Mouse (Mus musculus) CH12.LX (cell line): ENCODE measurements at regions not wholly inside any gene's neighbourhood (a gene's known extent, or its start where the extent isn't known, plus 50 kb on each side); places are given as distances from the start of the nearest gene placed in this dataset.

Experiments used
- DNase-seq: peaks from one replicate; pipeline ENCODE4 v3.0.0-alpha.2; 2013; ENCODE audit errors: extremely low read depth
- H3K27ac ChIP-seq: 2 replicates; pipeline ENCODE4 v1.5.1; 2012; ENCODE audit warnings: low read depth, mild to moderate bottlenecking, control low read depth, moderate library complexity; ENCODE audit not compliant: insufficient read depth
- H3K27me3 ChIP-seq: replicated peaks from 2 replicates; pipeline ENCODE3; 2012; ENCODE audit warnings: inconsistent platforms
- H3K36me3 ChIP-seq, 2 experiments: replicated peaks in 1 of 2; 2 replicates each; pipeline versions ENCODE3 to v1.6.1; 2012; ENCODE audit warnings: inconsistent platforms in 1 of 2, low read length in 1 of 2, mild to moderate bottlenecking in 1 of 2, mixed read lengths in 1 of 2, moderate library complexity in 1 of 2; ENCODE audit not compliant: control insufficient read depth in 1 of 2, insufficient read depth in 1 of 2
- H3K4me1 ChIP-seq, 2 experiments: 2 replicates each; pipeline ENCODE4 v1.6.1; 2012; ENCODE audit warnings: inconsistent platforms in 1 of 2, moderate library complexity in 1 of 2; ENCODE audit not compliant: insufficient read depth in 2 of 2, control insufficient read depth in 1 of 2
- H3K4me2 ChIP-seq: 2 replicates; pipeline ENCODE4 v1.6.1; 2012; ENCODE audit warnings: low read depth, mild to moderate bottlenecking, control low read depth; ENCODE audit not compliant: poor library complexity, insufficient read depth, severe bottlenecking
- H3K4me3 ChIP-seq, 3 experiments: fragments of 150-350 bp in 1 of 3; sonication (generic) in 1 of 3; replicated peaks in 1 of 3; 2 replicates each; pipeline versions ENCODE3 to v1.5.1; 2011 to 2012; ENCODE audit warnings: low read depth in 2 of 3, low read length in 2 of 3, mild to moderate bottlenecking in 2 of 3, moderate library complexity in 2 of 3, control low read depth in 1 of 3, improper control_type of control experiment in 1 of 3, inconsistent platforms in 1 of 3, mixed read lengths in 1 of 3; ENCODE audit not compliant: poor library complexity in 1 of 3
- H3K79me2 ChIP-seq: replicated peaks from 2 replicates; pipeline ENCODE4 v1.6.1; 2012; ENCODE audit warnings: mild to moderate bottlenecking, moderate library complexity; ENCODE audit not compliant: control insufficient read depth, poor library complexity, insufficient read depth, severe bottlenecking; ENCODE audit errors: extremely low read depth
- H3K9ac ChIP-seq: 2 replicates; pipeline ENCODE4 v1.6.1; 2012; ENCODE audit warnings: low read depth, mild to moderate bottlenecking, control low read depth, moderate library complexity; ENCODE audit not compliant: insufficient read depth
- H3K9me3 ChIP-seq: replicated peaks from 2 replicates; pipeline ENCODE3; 2012; ENCODE audit warnings: low read length, inconsistent platforms, mixed read lengths
- CHD1 ChIP-seq: IDR thresholded peaks from 2 replicates; pipeline ENCODE4 v1.6.1; 2012; ENCODE audit warnings: low read depth, low read length, improper control_type of control experiment, inconsistent platforms
- CHD2 ChIP-seq: IDR thresholded peaks from 2 replicates; pipeline ENCODE4 v1.6.1; 2011; ENCODE audit warnings: low read length, improper control_type of control experiment
- CTCF ChIP-seq, 2 experiments: IDR thresholded peaks in 1 of 2; conservative IDR thresholded peaks in 1 of 2; 2 replicates each; pipeline ENCODE4 v1.5.1; 2011 to 2012; ENCODE audit warnings: low read depth in 2 of 2, low read length in 2 of 2, improper control_type of control experiment in 1 of 2, inconsistent platforms in 1 of 2, mild to moderate bottlenecking in 1 of 2, moderate library complexity in 1 of 2
- EP300 ChIP-seq: IDR thresholded peaks from 2 replicates; pipeline ENCODE4 v1.6.1; 2011; ENCODE audit warnings: low read length, improper control_type of control experiment
- ETS1 ChIP-seq: conservative IDR thresholded peaks from 2 replicates; pipeline ENCODE4 v1.6.1; 2012; ENCODE audit warnings: low read depth, mild to moderate bottlenecking, inconsistent platforms, low read length, improper control_type of control experiment, moderate library complexity
- IRF4 ChIP-seq: IDR thresholded peaks from 2 replicates; pipeline ENCODE4 v1.6.1; 2014; ENCODE audit warnings: low read depth, mild to moderate bottlenecking, inconsistent platforms, low read length, improper control_type of control experiment
- JUND ChIP-seq: conservative IDR thresholded peaks from 2 replicates; pipeline ENCODE4 v1.6.1; 2011; ENCODE audit warnings: low read depth, low read length, improper control_type of control experiment
- KAT2A ChIP-seq: IDR thresholded peaks from 2 replicates; pipeline ENCODE4 v1.6.1; 2012; ENCODE audit warnings: low read length, improper control_type of control experiment, inconsistent platforms; ENCODE audit not compliant: insufficient replicate concordance
- MAFK ChIP-seq: IDR thresholded peaks from 2 replicates; pipeline ENCODE4 v1.6.1; 2011; ENCODE audit warnings: low read length, improper control_type of control experiment; ENCODE audit not compliant: insufficient replicate concordance
- NRF1 ChIP-seq: IDR thresholded peaks from 2 replicates; pipeline ENCODE4 v1.6.1; 2014; ENCODE audit warnings: low read depth, mild to moderate bottlenecking, inconsistent platforms, low read length, improper control_type of control experiment, moderate library complexity
- POLR2A ChIP-seq: IDR thresholded peaks from 2 replicates; pipeline ENCODE4 v1.6.1; 2011; ENCODE audit warnings: low read depth, mild to moderate bottlenecking, improper control_type of control experiment, low read length
- SIN3A ChIP-seq: IDR thresholded peaks from 2 replicates; pipeline ENCODE4 v1.6.1; 2012; ENCODE audit warnings: low read length, improper control_type of control experiment, inconsistent platforms
- USF1 ChIP-seq: IDR thresholded peaks from 2 replicates; pipeline ENCODE4 v1.6.1; 2014; ENCODE audit warnings: low read depth, mild to moderate bottlenecking, inconsistent platforms, low read length, improper control_type of control experiment
- USF2 ChIP-seq: conservative IDR thresholded peaks from 2 replicates; pipeline ENCODE4 v1.6.1; 2011; ENCODE audit warnings: low read depth, low read length, improper control_type of control experiment
- ZC3H11A ChIP-seq: IDR thresholded peaks from 2 replicates; pipeline ENCODE4 v1.6.1; 2012; ENCODE audit warnings: low read depth, mild to moderate bottlenecking, inconsistent platforms, low read length, improper control_type of control experiment
- dilution Hi-C: fragments of 300-500 bp; cut with MboI; formaldehyde crosslinking; loops from 2 replicates; pipeline ENCODE4 v1.14.3; 2020; ENCODE audit warnings: low sequenced_read_pairs; ENCODE audit not compliant: extremely low pct_unique_long_range_greater_than_20kb, extremely low pct_ligation_motif_present
- in situ Hi-C: fragments of 300-500 bp; cut with MboI; formaldehyde crosslinking; loops from 3 replicates; pipeline ENCODE4 v1.14.3; 2019; ENCODE audit warnings: low sequenced_read_pairs, low pct_ligation_motif_present, low pct_unique_long_range_greater_than_20kb, mixed read lengths

GRCm38 (mm10) chr8:86125244-86125643, 284.5 kb downstream of the Phkb start:
- H3K27ac ChIP-seq: no peak overlapping the region
- no peaks in the 10 kb centered on the region for H3K9me3 ChIP-seq
- in situ Hi-C loops (no loop called here), dilution Hi-C loops (no loop called here)
- no peak for DNase-seq
- H3K4me3 ChIP-seq: no peak overlapping the region
- H3K9ac ChIP-seq: no peak overlapping the region
- no peaks in the 10 kb centered on the region for H3K36me3 ChIP-seq
- no peaks in the 10 kb centered on the region for H3K4me1 ChIP-seq
- H3K4me2 ChIP-seq: no peak overlapping the region
- H3K79me2 ChIP-seq: no peaks in the 10 kb centered on the region
- no peak for TF ChIP-seq USF1
- no peak for TF ChIP-seq ETS1
- H3K27me3 ChIP-seq: no peaks in the 10 kb centered on the region

DNA sequence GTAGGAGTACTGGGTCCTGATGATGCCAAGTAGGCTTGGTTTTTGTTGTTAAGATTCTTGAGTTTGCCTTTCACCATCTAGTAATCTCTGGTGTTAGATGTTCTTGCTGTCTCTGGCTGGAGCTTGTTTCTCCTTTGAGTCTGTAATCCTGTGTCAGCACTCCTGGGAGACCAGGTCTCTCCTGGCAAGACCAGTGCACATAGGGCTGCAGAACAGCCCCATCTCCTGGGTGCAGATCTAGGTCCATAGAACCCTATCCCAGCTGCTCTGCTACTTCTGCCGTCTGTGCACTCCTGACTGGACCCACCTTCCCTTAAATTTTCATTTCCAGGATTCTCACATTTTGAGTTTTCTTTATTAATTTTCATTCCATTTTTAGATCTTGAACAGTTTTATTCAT, 283.9 kb downstream of the Phkb start:
- in situ Hi-C loops: no loop called here
- Histone ChIP-seq H3K79me2 (no peaks in the 10 kb centered on the region), H3K9ac (no peak overlapping the region)

More for the DNA sequence above, 283.9 kb downstream of the Phkb start:
- DNase-seq: no peak
- dilution Hi-C loops: no loop called here
- H3K36me3 ChIP-seq: no peaks in the 10 kb centered on the region
- TF ChIP-seq ZC3H11A: no peak
- TF ChIP-seq POLR2A: no peak
- TF ChIP-seq SIN3A: no peak
- TF ChIP-seq MAFK: no peak
- no peak for TF ChIP-seq JUND
- no peak for TF ChIP-seq USF2
- TF ChIP-seq IRF4: no peak
- TF ChIP-seq CHD1: no peak
- no peak for TF ChIP-seq KAT2A
- no peak for TF ChIP-seq EP300
- no peak for TF ChIP-seq NRF1
- TF ChIP-seq CTCF (conservative IDR thresholded peaks at IDR 0.05 in 1 of 2, IDR thresholded peaks at IDR 0.05 in 1 of 2; ENCODE audit: low read depth in 2 of 2, low read length in 2 of 2): no peak
- no peak for TF ChIP-seq CHD2
- TF ChIP-seq, all 38 proteins: peak for 0
- Histone ChIP-seq H3K27ac (no peak overlapping the region), H3K4me2 (no peak overlapping the region), H3K27me3 (no peaks in the 10 kb centered on the region), H3K4me3 (no peak overlapping the region), H3K9me3 (no peaks in the 10 kb centered on the region), H3K4me1 (no peaks in the 10 kb centered on the region)
